Mouse (Mus musculus) adrenal gland, adult 10 weeks (tissue): Measurements from ENCODE around the gene Platr17. TPM values are rescaled to one million over a fixed set of nuclear protein-coding genes. Genes with fewer than 3 reads are reported as not detected.

ENCODE experiments used
- polyA plus RNA-seq: library from polyadenylated mRNA; stranded (reverse); fragments of 350-450 nt; fragmentation: Illumina TruSeq; extraction: RNeasy Lipid Tissue Mini Kit (QIAGEN cat#74804); gene quantifications from one replicate; pipeline ENCODE4 v1.2.3, GENCODE M21; 2014; ENCODE audit warnings: low read depth, low replicate concordance

The Platr17 gene
- polyA plus RNA-seq: not detected

GRCm38 (mm10) chr17:33904835-33905234, at the start of gene Platr17:
Gene Platr17, plus strand, starts transcription at chr17:33905135.

GRCm38 (mm10) chr17:33873537-33873936, 31.4 kb upstream of the Platr17 start, which contains the start of gene Gm7029:
Gene Gm7029, plus strand, starts transcription at chr17:33873837.

GRCm38 (mm10) chr17:33890533-33891059, 14.3 kb upstream of the Platr17 start, which contains the start of gene Kifc1:
Gene Kifc1, minus strand, starts transcription at chr17:33890661.

GRCm38 (mm10) chr17:33909077-33909868, 4.3 kb downstream of the Platr17 start, which contains the start of gene Daxx:
Gene Daxx, plus strand, starts transcription at chr17:33909414.

GRCm38 (mm10) chr17:33915671-33916250, 10.8 kb downstream of the Platr17 start, which contains the start of the genes Tapbp and Zbtb22:
Gene Tapbp, plus strand, starts transcription at chr17:33915899.
Gene Zbtb22, plus strand, starts transcription at chr17:33915904.

GRCm38 (mm10) chr17:33929371-33930279, 24.7 kb downstream of the Platr17 start, which contains the start of gene Rgl2:
Gene Rgl2, plus strand, starts transcription at chr17:33929543.

GRCm38 (mm10) chr17:33940206-33940805, 35.4 kb downstream of the Platr17 start, which contains the start of the genes Pfdn6 and Wdr46:
Gene Pfdn6, minus strand, starts transcription at chr17:33940343.
Gene Wdr46, plus strand, starts transcription at chr17:33940660.

GRCm38 (mm10) chr17:33951021-33951946, 46.3 kb downstream of the Platr17 start, which contains the start of gene B3galt4:
Gene B3galt4, minus strand, starts transcription at chr17:33951488.

GRCm38 (mm10) chr17:33955555-33956214, 50.8 kb downstream of the Platr17 start, which contains the start of the genes Vps52 and Rps18:
Gene Vps52, plus strand, starts transcription at chr17:33955812.
Gene Rps18, minus strand, starts transcription at chr17:33956001.

Other genes with a start within 250 kb of the Platr17 start
- 396 TPM for gene Hnrnpm, start 218.3 kb upstream of the Platr17 start, polyA plus RNA-seq
- 39.7 TPM for gene March2, start 186.5 kb upstream of the Platr17 start, polyA plus RNA-seq
- 40.2 TPM for gene Rab11b, start 144.6 kb upstream of the Platr17 start, polyA plus RNA-seq
- 4.9 TPM for gene Angptl4, start 123.3 kb upstream of the Platr17 start, polyA plus RNA-seq
- 17.0 TPM for gene Kank3, start 94.6 kb upstream of the Platr17 start, polyA plus RNA-seq
- gene Rps28, start 80.6 kb upstream of the Platr17 start, polyA plus RNA-seq: 62.1 TPM
- gene Ndufa7, start 80.6 kb upstream of the Platr17 start, polyA plus RNA-seq: 29.1 TPM
- 7.3 TPM for gene Cd320, start 62.0 kb upstream of the Platr17 start, polyA plus RNA-seq
- gene Gm7029, start 31.3 kb upstream of the Platr17 start, polyA plus RNA-seq: not detected
- not detected for gene Kifc1, start 14.5 kb upstream of the Platr17 start, polyA plus RNA-seq
- gene Daxx, start 4.3 kb downstream of the Platr17 start, polyA plus RNA-seq: 9.9 TPM
- gene Tapbp, start 10.8 kb downstream of the Platr17 start, polyA plus RNA-seq: 43.1 TPM
- 1.3 TPM for gene Zbtb22, start 10.8 kb downstream of the Platr17 start, polyA plus RNA-seq
- 3.8 TPM for gene Rgl2, start 24.4 kb downstream of the Platr17 start, polyA plus RNA-seq
- 14.8 TPM for gene Pfdn6, start 35.2 kb downstream of the Platr17 start, polyA plus RNA-seq
- gene Wdr46, start 35.5 kb downstream of the Platr17 start, polyA plus RNA-seq: 0.70 TPM
- 0.35 TPM for gene B3galt4, start 46.4 kb downstream of the Platr17 start, polyA plus RNA-seq
- gene Vps52, start 50.7 kb downstream of the Platr17 start, polyA plus RNA-seq: 6.1 TPM
- gene Rps18, start 50.9 kb downstream of the Platr17 start, polyA plus RNA-seq: 17.8 TPM
- 201 TPM for gene H2-K1, start 95.2 kb downstream of the Platr17 start, polyA plus RNA-seq
- 1.9 TPM for gene Ring1, start 119.5 kb downstream of the Platr17 start, polyA plus RNA-seq
- 6.8 TPM for gene H2-Ke6, start 122.9 kb downstream of the Platr17 start, polyA plus RNA-seq
- gene Slc39a7, start 126.5 kb downstream of the Platr17 start, polyA plus RNA-seq: 0.82 TPM
- gene Rxrb, start 126.7 kb downstream of the Platr17 start, polyA plus RNA-seq: 0.99 TPM
- not detected for gene Col11a2, start 134.3 kb downstream of the Platr17 start, polyA plus RNA-seq
- not detected for gene H2-Oa, start 187.2 kb downstream of the Platr17 start, polyA plus RNA-seq
- not detected for gene H2-DMa, start 214.4 kb downstream of the Platr17 start, polyA plus RNA-seq
- 272 TPM for gene Brd2, start 217.5 kb downstream of the Platr17 start, polyA plus RNA-seq
- not detected for gene H2-DMb2, start 238.2 kb downstream of the Platr17 start, polyA plus RNA-seq
- 2.0 TPM for gene H2-DMb1, start 247.9 kb downstream of the Platr17 start, polyA plus RNA-seq